Mouse (Mus musculus): ENCODE data around the gene Tceanc2. TPM values are rescaled to one million over a fixed set of nuclear protein-coding genes. Genes with fewer than 3 reads are reported as not detected.

Tceanc2 gene
- polyA plus RNA-seq, 1 experiment from 2014 or later, result 20.5 TPM

- no peak overlapping the region for H3K9ac ChIP-seq
- 54% methylated on average over 15 of the region's 15 CpGs for WGBS
- H3K4me2 ChIP-seq, result no peak overlapping the region
- H3K36me3 ChIP-seq, result no peaks in the 10 kb centered on the region
- no peak overlapping the region for H3K4me3 ChIP-seq
- H3K27ac ChIP-seq (replicated peaks), result peak overlapping the region; percentile 55
- no peak for ATAC-seq (ENCODE audit: low read depth)
- no peaks in the 10 kb centered on the region for H3K27me3 ChIP-seq
- H3K4me1 ChIP-seq (replicated peaks), result peaks cover 28% of the 10 kb centered on the region
- no peaks in the 10 kb centered on the region for H3K9me3 ChIP-seq
These were observed 81.0 kb downstream of the Tceanc2 start for GRCm38 (mm10) chr4:107097871-107098270.

- no peaks in the 10 kb centered on the region for H3K36me3 ChIP-seq
- 0 out of 2 replicates have a peak within 1 kb of the TSS, but pooled peaks have one; percentile 0 for H3K4me2 ChIP-seq
- 34% methylated on average over 16 of the region's 16 CpGs for WGBS
- H3K27ac ChIP-seq (replicated peaks), result peak within 1 kb of the TSS; percentile 55
- peak within 1 kb of the TSS; percentile 22; the same call in 1 of the 2 replicates for H3K9ac ChIP-seq
- H3K9me3 ChIP-seq, result no peaks in the 10 kb centered on the region
- no peak within 1 kb of the TSS for H3K4me3 ChIP-seq
- ATAC-seq (ENCODE audit: low read depth), result peak; percentile 21; the same call in 1 of the 2 replicates
- H3K4me1 ChIP-seq (replicated peaks), result peaks cover 32% of the 10 kb centered on the region
- H3K27me3 ChIP-seq, result no peaks in the 10 kb centered on the region
These were observed 82.0 kb downstream of the Tceanc2 start, which contains the start of gene Cdcp2 for GRCm38 (mm10) chr4:107096841-107097373. Cdcp2 (plus strand) TSS chr4:107096891.

- Histone ChIP-seq H3K4me1 (replicated peaks) (peaks cover 35% of the 10 kb centered on the region), H3K27ac (replicated peaks) (peak overlapping the region; percentile 55), H3K4me3 (no peak overlapping the region), H3K36me3 (no peaks in the 10 kb centered on the region), H3K9me3 (no peaks in the 10 kb centered on the region), H3K9ac (0 out of 2 replicates have a peak overlapping the region, but pooled peaks have one; percentile 22), H3K4me2 (no peak overlapping the region), H3K27me3 (no peaks in the 10 kb centered on the region)
- ATAC-seq (ENCODE audit: low read depth), result no peak
- 29% methylated on average over 6 of the region's 6 CpGs for WGBS
These were observed 82.9 kb downstream of the Tceanc2 start for GRCm38 (mm10) chr4:107096043-107096442.

GRCm38 (mm10) chr4:107094484-107095187, 84.3 kb downstream of the Tceanc2 start:
- H3K36me3 ChIP-seq, result no peaks in the 10 kb centered on the region
- H3K27ac ChIP-seq (replicated peaks), result no peak overlapping the region
- no peak overlapping the region for H3K4me2 ChIP-seq
- H3K27me3 ChIP-seq, result no peaks in the 10 kb centered on the region
- peaks cover 35% of the 10 kb centered on the region for H3K4me1 ChIP-seq (replicated peaks)
- H3K9me3 ChIP-seq, result no peaks in the 10 kb centered on the region
- no peak overlapping the region for H3K9ac ChIP-seq
- no peak overlapping the region for H3K4me3 ChIP-seq
- 85% methylated on average over 16 of the region's 16 CpGs for WGBS
- ATAC-seq (ENCODE audit: low read depth), result no peak

GRCm38 (mm10) chr4:107091696-107092095, 87.2 kb downstream of the Tceanc2 start:
- no peak overlapping the region for H3K27ac ChIP-seq (replicated peaks)
- H3K4me3 ChIP-seq, result no peak overlapping the region
- H3K9ac ChIP-seq, result no peak overlapping the region
- H3K27me3 ChIP-seq, result no peaks in the 10 kb centered on the region
- H3K4me2 ChIP-seq, result no peak overlapping the region
- WGBS, result 84% methylated on average over 14 of the region's 14 CpGs
- peaks cover 17% of the 10 kb centered on the region for H3K4me1 ChIP-seq (replicated peaks)
- H3K9me3 ChIP-seq, result no peaks in the 10 kb centered on the region
- no peak for ATAC-seq (ENCODE audit: low read depth)
- no peaks in the 10 kb centered on the region for H3K36me3 ChIP-seq

- peak overlapping the region; percentile 86 for H3K27ac ChIP-seq (replicated peaks)
- H3K36me3 ChIP-seq, result no peaks in the 10 kb centered on the region
- no peaks in the 10 kb centered on the region for H3K9me3 ChIP-seq
- peaks cover 25% of the 10 kb centered on the region for H3K4me1 ChIP-seq (replicated peaks)
- H3K4me3 ChIP-seq, result no peak overlapping the region
- no peak overlapping the region for H3K4me2 ChIP-seq
- 3% methylated on average over 6 of the region's 6 CpGs for WGBS
- H3K27me3 ChIP-seq, result no peaks in the 10 kb centered on the region
- H3K9ac ChIP-seq, result peak overlapping the region; percentile 41; the same call in 1 of the 2 replicates
- peak; percentile 96 for ATAC-seq (ENCODE audit: low read depth)
These were observed 94.1 kb downstream of the Tceanc2 start for GRCm38 (mm10) chr4:107084858-107085257.

GRCm38 (mm10) chr4:107084343-107084742, 94.6 kb downstream of the Tceanc2 start:
- 13% methylated on average over 1 of the region's 1 CpGs for WGBS
- no peak overlapping the region for H3K4me2 ChIP-seq

More at GRCm38 (mm10) chr4:107084343-107084742, 94.6 kb downstream of the Tceanc2 start:
- Histone ChIP-seq H3K27me3 (no peaks in the 10 kb centered on the region), H3K36me3 (no peaks in the 10 kb centered on the region), H3K4me3 (no peak overlapping the region), H3K27ac (replicated peaks) (peak overlapping the region; percentile 86), H3K9ac (peak overlapping the region; percentile 41; the same call in 1 of the 2 replicates), H3K4me1 (replicated peaks) (peaks cover 25% of the 10 kb centered on the region), H3K9me3 (no peaks in the 10 kb centered on the region)
- peak; percentile 80 for ATAC-seq (ENCODE audit: low read depth)

Other genes with a start within 250 kb of the Tceanc2 start
- 76.9 and 80.9 TPM in 2 replicates for gene Mrpl37, start 112.2 kb downstream of the Tceanc2 start, polyA plus RNA-seq (2015; fragmentation: Nextera tagmentation; extraction: Ambion mirVana)
- 4.5 and 6.9 TPM in 2 replicates for gene Cyb5rl, start 112.1 kb downstream of the Tceanc2 start, polyA plus RNA-seq (2015; fragmentation: Nextera tagmentation; extraction: Ambion mirVana)
- gene Cdcp2, start 82.2 kb downstream of the Tceanc2 start, polyA plus RNA-seq (2015; fragmentation: Nextera tagmentation; extraction: Ambion mirVana), result not detected in 2 replicates
- 441 and 449 TPM in 2 replicates for gene Tmem59, start 717 bp downstream of the Tceanc2 start, polyA plus RNA-seq (2015; fragmentation: Nextera tagmentation; extraction: Ambion mirVana)
- not detected in 2 replicates for gene Ldlrad1, start 30.1 kb upstream of the Tceanc2 start, polyA plus RNA-seq (2015; fragmentation: Nextera tagmentation; extraction: Ambion mirVana)
- 63.5 and 71.5 TPM in 2 replicates for gene Lrrc42, start 74.4 kb upstream of the Tceanc2 start, polyA plus RNA-seq (2015; fragmentation: Nextera tagmentation; extraction: Ambion mirVana)
- 47.1 and 51.6 TPM in 2 replicates for gene Hspb11, start 74.5 kb upstream of the Tceanc2 start, polyA plus RNA-seq (2015; fragmentation: Nextera tagmentation; extraction: Ambion mirVana)
- gene Dio1, start 128.1 kb upstream of the Tceanc2 start, polyA plus RNA-seq (2015; fragmentation: Nextera tagmentation; extraction: Ambion mirVana), result not detected in 2 replicates
- 63.0 and 63.5 TPM in 2 replicates for gene Yipf1, start 135.2 kb upstream of the Tceanc2 start, polyA plus RNA-seq (2015; fragmentation: Nextera tagmentation; extraction: Ambion mirVana)
- gene Ndc1, start 188.7 kb upstream of the Tceanc2 start, polyA plus RNA-seq (2015; fragmentation: Nextera tagmentation; extraction: Ambion mirVana), result 17.1 and 18.7 TPM in 2 replicates

All from neural tube, embryonic 13.5 days (tissue).